Mouse (Mus musculus) naive thymus-derived CD4-positive, alpha-beta T cell, adult 5 months (primary cell): ENCODE results near the gene Dbndd2. TPM values are rescaled to one million over a fixed set of nuclear protein-coding genes. Genes with fewer than 3 reads are reported as not detected.

Experiments used
- polyA plus RNA-seq: library from polyadenylated mRNA; unstranded; fragments of 100-300 nt; shearing (Covaris generic); gene quantifications from one replicate; pipeline ENCODE4 v1.2.1, GENCODE M21; 2017

Dbndd2 gene
- polyA plus RNA-seq = 0.53 TPM

GRCm38 (mm10) chr2:164485681-164486257 lies at the start of gene Dbndd2:
Dbndd2 (plus strand) TSS chr2:164486106.

GRCm38 (mm10) chr2:164443460-164444000 lies 42.4 kb upstream of the Dbndd2 start, which contains the start of gene Sdc4:
Sdc4 (minus strand) TSS chr2:164443887.

GRCm38 (mm10) chr2:164456864-164457300 lies 29.0 kb upstream of the Dbndd2 start, which contains the start of gene Sys1:
Sys1 (plus strand) TSS chr2:164456964.

DNA sequence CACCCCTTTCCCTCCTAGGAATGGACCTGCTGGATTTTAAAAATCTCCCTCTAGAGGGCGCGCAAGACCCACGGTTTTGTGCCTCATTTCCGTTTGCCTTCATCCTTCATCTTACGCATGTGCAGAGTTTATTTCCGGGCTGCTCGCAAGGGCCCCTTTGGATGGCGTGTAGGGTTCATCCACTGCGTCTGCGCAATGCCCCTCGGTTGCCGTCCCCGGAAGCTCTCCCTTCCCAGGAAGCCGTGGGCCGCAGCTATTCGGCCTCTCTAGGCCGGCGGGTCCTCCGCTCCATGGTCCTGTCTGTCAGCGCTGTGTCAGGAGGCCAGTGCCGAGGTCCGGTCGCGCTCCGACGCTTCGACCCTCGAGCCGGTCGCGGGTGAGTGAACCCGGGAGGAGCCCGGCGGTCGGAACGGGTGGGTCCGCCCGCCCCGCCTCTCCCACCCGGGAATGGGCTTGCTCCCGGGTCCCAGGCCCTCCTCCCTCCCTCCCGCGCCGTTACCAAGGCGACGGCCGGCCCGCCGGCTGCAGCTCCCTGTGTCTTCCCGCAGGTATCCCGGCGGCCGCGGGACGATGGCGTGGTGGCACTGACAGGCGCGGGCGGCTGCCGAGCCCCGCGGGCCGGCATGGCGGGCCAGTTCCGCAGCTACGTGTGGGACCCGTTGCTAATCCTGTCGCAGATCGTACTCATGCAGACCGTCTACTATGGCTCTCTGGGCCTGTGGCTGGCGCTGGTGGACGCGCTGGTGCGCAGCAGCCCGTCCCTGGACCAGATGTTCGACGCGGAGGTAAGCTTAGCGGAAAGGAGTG lies 25.0 kb upstream of the Dbndd2 start, which contains the start of gene Gm20458:
TSS of gene Gm20458 (plus strand) at position 223 of the 807 bp plus-strand sequence.

DNA sequence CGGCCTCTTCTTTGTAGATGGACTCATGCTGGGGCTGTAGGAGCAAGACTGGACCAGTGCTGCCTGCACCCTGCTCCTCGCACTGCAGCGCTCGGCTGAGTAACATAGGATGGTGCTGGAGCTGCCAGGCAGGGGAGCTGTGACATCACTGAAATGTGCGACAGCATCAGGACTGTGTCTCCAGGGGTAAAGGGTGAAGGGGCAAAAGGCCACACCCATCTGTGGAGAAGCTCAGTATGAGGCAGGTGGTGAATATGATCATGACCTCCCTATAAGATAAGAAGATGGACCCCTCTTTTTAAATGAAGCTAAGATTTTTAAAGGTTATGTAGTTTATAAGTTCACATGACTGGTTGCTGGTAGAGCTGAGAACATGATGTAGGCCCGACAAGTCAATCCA lies 12.3 kb upstream of the Dbndd2 start, which contains the start of gene Trp53tg5:
TSS of gene Trp53tg5 (minus strand) at position 101 of the 400 bp plus-strand sequence.

GRCm38 (mm10) chr2:164496847-164497690 lies 11.2 kb downstream of the Dbndd2 start, which contains the start of gene Pigt:
Pigt (plus strand) TSS chr2:164497520.

Other genes with a start within 250 kb of the Dbndd2 start
- gene Svs2, start 247.6 kb upstream of the Dbndd2 start, polyA plus RNA-seq = not detected
- not detected for gene Svs3b, start 229.5 kb upstream of the Dbndd2 start, polyA plus RNA-seq
- gene Svs4, start 207.6 kb upstream of the Dbndd2 start, polyA plus RNA-seq = not detected
- not detected for gene Svs3a, start 196.8 kb upstream of the Dbndd2 start, polyA plus RNA-seq
- gene Svs6, start 169.4 kb upstream of the Dbndd2 start, polyA plus RNA-seq = not detected
- gene Svs5, start 153.4 kb upstream of the Dbndd2 start, polyA plus RNA-seq = not detected
- 9.6 TPM for gene Slpi, start 97.0 kb upstream of the Dbndd2 start, polyA plus RNA-seq
- not detected for gene Rbpjl, start 83.0 kb upstream of the Dbndd2 start, polyA plus RNA-seq
- not detected for gene Matn4, start 80.9 kb upstream of the Dbndd2 start, polyA plus RNA-seq
- 0.32 TPM for gene Sdc4, start 42.2 kb upstream of the Dbndd2 start, polyA plus RNA-seq
- 101 TPM for gene Sys1, start 29.1 kb upstream of the Dbndd2 start, polyA plus RNA-seq
- gene Gm20458, start 25.1 kb upstream of the Dbndd2 start, polyA plus RNA-seq = 5.4 TPM
- gene Trp53tg5, start 12.4 kb upstream of the Dbndd2 start, polyA plus RNA-seq = not detected
- gene Pigt, start 11.4 kb downstream of the Dbndd2 start, polyA plus RNA-seq = 16.2 TPM
- gene Wfdc2, start 76.3 kb downstream of the Dbndd2 start, polyA plus RNA-seq = not detected
- not detected for gene Spint3, start 87.4 kb downstream of the Dbndd2 start, polyA plus RNA-seq
- not detected for gene Wfdc6a, start 99.3 kb downstream of the Dbndd2 start, polyA plus RNA-seq
- gene Eppin, start 107.5 kb downstream of the Dbndd2 start, polyA plus RNA-seq = not detected
- not detected for gene Wfdc6b, start 127.4 kb downstream of the Dbndd2 start, polyA plus RNA-seq
- not detected for gene Wfdc8, start 127.5 kb downstream of the Dbndd2 start, polyA plus RNA-seq
- not detected for gene Wfdc16, start 152.7 kb downstream of the Dbndd2 start, polyA plus RNA-seq
- not detected for gene Wfdc10, start 169.9 kb downstream of the Dbndd2 start, polyA plus RNA-seq
- not detected for gene Wfdc9, start 170.5 kb downstream of the Dbndd2 start, polyA plus RNA-seq
- not detected for gene Wfdc11, start 188.0 kb downstream of the Dbndd2 start, polyA plus RNA-seq
- gene Wfdc13, start 199.0 kb downstream of the Dbndd2 start, polyA plus RNA-seq = not detected
- not detected for gene Spint4, start 212.4 kb downstream of the Dbndd2 start, polyA plus RNA-seq
- not detected for gene Spint5, start 229.2 kb downstream of the Dbndd2 start, polyA plus RNA-seq